Mouse (Mus musculus) ES-E14 (cell line): Measurements from ENCODE around the gene Shroom1.

ENCODE experiments used
- HCFC1 ChIP-seq: IDR thresholded peaks from 2 replicates; pipeline ENCODE4 v1.6.1; 2012; ENCODE audit warnings: low read length, inconsistent platforms, borderline replicate concordance; ENCODE audit not compliant: insufficient read depth
- MAFK ChIP-seq: IDR thresholded peaks from 2 replicates; pipeline ENCODE4 v1.6.1; 2014; ENCODE audit warnings: mild to moderate bottlenecking, low read depth, low read length, inconsistent platforms; ENCODE audit not compliant: insufficient read depth

DNA sequence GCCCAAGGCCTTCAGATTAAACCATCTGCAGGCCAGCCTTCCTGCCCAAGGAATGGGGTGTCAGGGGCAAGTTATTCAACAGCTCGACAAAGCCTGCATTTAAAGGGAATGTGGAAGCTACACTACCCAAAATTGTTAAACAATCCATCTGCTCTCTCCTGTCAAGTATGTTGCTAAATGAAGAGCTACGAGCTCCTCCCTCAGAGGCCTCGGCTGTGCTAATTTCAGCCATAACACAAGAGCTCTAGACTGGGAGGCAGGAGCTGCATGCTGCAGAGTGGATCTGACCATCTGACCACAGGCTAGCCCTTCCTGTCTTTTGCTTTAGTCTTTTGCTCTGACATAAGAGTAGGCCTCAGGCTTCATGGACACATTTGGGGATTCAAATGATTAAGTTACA, 31.8 kb upstream of the Shroom1 start:
- TF ChIP-seq HCFC1 (no peak), MAFK (no peak)
